Mouse (Mus musculus) 3T3-L1 (cell line): ENCODE data around the gene Sfxn5.

Experiments
- DNase-seq: peaks from one replicate; pipeline ENCODE4 v3.0.0-alpha.2; 2015; ENCODE audit warnings: low read depth, low spot score

Sfxn5 gene

DNA sequence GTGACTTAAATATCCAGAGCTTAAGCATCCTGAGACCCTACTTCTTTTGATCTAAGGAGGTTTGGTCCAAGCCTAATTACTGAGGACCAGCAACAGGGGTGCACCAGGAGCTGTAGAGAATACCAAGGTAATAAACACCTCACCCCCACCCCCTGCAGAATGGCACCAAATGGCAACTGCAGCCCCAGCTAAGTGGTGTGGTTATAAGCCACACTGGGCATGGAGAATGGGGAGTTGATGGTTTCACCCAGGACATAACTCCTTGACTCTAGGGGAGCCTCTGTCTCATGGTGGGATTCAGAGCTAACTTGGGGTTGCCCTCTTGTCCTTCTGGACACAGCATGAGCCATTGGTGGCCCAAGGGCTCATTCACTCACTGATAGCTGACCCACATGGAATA lies 1.0 kb upstream of the Sfxn5 start:
- no peak for DNase-seq

DNA sequence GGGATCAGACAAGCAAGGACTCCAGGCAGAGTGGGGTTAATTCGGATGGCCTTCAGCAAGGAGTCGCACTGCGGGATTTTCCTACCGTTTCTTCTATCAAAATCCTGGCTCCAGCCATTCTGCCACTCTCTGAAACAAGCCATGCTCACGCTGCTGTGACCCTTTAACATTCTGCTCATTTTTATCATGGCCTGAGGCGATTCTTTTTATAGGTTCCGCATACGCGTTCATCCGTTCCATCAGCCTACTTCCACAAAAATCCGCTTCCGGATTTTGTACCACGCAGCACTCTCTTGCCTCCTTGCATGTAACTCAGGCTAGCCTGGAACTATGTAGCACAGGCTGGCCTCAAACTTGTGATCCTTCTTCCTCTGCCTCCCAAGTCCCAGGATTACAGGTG lies 510 bp upstream of the Sfxn5 start:
- peak; percentile 73 for DNase-seq

DNA sequence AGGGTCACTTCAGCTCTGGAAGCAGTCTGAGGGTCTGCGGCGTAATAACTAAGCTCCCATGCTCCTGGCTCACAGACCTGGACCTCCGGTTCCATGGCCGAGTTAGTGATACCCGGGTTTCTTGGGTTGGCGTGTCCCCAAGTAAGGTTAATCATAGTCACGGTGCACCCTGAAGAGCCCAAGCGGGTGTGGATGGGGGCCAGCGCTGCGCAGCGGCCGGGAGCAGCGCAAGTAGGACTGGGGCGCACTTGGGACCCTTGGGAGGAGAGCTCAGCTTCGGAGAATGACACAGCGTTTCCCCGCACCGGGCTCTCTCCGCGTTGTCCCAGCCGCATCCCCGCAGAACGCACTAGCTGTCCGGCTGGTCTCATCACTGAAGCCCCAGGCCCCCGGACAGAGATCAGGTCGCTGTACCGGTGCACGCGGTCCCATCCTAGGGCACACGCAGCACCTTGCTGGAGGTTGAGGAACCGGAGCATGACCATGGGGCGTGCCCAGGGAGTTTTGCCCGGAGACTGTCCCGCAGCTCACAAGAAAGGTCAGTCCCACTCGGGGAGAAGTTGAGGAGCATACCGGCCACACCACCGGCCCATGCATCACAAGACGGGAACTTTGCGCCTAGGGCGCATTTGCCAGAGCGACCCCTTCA lies 747 bp downstream of the Sfxn5 start:
- peak; percentile 51 for DNase-seq

GRCm38 (mm10) chr6:85331736-85332135 lies 1.5 kb downstream of the Sfxn5 start:
- DNase-seq: no peak

DNA sequence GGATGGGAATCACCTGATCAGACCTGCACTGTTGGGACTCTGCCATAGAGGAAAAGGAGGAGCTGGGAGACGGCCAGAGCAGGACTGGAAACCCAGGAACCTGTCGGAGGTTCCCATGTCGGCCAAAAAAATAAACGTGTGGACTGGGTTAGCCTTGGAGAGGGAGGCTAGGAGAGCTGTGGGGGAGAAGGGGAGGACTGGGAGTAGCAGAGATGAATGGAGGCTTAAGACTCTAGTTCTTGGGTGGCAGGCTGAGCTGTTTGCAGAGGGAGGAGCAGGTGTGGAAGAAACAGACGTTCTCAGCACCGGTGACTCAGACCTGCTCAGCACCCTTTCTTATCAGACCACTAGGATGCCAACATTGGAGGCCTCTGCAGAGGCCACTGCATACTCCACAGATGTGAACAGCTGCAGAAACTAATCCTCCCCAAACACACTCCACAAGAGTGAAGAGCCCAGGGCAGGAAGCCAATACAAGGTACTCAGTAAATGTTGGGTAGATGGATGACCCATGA lies 1.9 kb downstream of the Sfxn5 start:
- peak; percentile 88 for DNase-seq

DNA sequence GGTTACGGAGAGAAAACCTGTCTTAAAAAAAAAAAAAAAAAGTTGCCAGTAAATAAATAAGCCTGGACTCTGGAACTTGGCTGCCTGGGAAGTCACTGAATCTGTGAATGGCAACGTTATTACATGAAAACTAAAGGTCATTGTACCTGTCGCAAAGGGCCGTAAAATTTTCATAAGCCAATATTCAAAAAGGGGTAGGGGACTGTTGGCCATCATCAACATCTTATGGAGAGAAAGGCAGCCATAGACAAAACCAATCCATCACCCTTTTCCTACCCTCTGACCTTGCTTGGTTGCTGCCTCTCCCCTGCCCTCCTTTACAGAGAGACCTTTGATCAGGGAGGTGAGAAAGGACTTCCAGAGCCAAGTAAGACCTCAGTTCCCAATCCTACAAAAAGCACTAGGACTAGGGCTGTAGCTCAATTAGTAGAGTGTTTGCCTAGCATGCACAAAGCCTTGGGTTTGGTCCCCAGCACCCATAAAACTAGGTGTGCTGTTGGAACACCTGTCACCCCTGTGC lies 3.5 kb downstream of the Sfxn5 start:
- DNase-seq: no peak

DNA sequence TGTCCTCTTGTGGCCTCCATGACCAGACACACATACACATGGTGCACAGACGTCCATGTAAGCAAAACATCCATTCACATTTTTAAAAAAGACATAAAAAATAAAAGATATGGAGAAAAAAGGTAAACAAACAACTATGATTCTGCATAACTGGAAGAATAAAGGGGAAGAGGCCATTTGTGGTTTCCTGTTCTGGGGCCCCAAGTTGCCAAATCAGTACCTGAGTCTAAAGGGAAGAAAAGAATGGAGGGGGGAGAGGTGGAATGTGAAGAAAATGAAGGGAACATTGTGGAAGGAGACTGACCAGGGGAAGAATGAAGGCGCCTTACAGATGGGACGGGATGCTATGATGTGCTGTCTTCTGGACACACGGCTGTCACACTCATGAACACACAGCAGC lies 6.7 kb downstream of the Sfxn5 start:
- no peak for DNase-seq

- DNase-seq: peak; percentile 91
These were observed 8.1 kb downstream of the Sfxn5 start for GRCm38 (mm10) chr6:85325109-85325508.

- no peak for DNase-seq
These were observed 12.8 kb downstream of the Sfxn5 start for GRCm38 (mm10) chr6:85320445-85320866.

GRCm38 (mm10) chr6:85316211-85316610 lies 17.0 kb downstream of the Sfxn5 start:
- DNase-seq: peak; percentile 81

GRCm38 (mm10) chr6:85314064-85314798 lies 19.0 kb downstream of the Sfxn5 start:
- no peak for DNase-seq

- no peak for DNase-seq
These were observed 25.3 kb downstream of the Sfxn5 start for GRCm38 (mm10) chr6:85307894-85308293.

DNA sequence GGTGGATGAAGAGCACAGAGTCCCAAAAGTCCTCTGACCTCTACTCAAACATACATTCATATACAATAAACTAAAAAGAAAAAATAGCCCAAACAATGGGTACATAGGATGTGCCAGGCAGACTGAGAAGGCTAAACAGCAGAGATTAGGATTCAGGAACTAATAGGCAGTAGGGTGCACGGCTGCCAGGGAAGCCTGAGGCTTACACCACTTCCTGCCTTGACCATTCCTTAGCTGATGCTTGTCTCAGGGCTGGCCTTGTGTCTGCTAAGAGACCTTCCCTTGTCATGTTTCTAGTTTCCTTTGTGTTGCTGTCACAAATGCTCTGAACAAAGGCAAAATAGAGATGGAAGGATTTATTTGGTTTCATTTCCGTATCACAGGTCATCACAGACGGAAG lies 26.8 kb downstream of the Sfxn5 start:
- no peak for DNase-seq

DNA sequence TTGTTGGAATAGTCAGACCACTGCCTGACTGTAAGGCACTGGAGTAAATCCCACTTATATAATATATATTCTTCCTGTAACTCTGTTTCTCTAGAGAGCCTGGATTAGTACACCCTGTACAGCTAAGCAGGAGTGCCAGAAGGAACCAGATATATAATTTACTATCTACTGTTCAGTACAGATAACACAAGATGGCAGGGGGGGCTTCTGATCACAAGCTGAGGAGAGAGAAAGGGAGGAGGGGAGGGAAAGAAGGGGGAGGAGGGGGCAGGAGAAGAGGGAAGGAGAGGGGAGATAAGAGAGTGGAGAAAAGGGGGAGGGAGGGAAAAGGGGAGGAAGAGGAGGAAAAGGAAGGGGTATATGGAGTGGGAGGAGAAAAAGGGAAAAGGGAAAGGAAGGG lies 27.4 kb downstream of the Sfxn5 start:
- DNase-seq: no peak

- DNase-seq: no peak
These were observed 28.3 kb downstream of the Sfxn5 start for GRCm38 (mm10) chr6:85304966-85305365.

DNA sequence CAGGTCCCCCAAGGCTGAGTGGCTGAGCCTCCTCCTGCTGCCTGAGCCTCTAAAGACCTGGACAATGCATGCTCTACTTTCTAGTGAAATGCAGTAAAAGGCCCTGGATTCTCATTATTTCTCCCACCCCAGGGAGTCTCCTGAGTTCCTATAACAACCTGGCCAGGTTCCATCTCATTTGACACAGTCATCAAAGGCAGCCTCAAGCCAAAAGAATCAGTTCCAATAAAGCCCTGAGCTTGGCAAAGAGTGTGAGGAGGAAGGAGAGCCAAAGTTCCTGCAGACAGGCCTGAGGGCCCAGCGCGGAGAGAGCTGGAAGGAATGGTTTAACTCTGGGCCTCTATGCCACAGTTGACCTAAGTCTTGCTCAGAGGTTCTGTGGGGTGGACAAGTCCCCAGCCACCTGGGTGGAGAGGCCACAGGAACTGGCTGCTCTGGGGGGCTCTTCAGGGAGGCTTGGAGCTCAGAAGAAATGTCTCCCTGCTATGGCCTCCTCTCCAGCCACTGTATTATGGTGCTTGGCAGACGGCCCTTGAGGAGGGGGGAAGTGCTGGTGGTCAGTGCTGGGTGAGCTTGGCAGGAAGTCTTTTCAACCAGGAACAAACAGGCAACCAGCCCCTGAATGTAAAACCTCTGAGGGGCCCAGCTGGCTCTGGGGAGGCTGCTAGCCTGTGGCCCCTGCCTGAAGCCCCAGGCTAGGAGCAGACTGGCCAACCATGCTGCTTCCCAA lies 30.7 kb downstream of the Sfxn5 start:
- DNase-seq: peak; percentile 63

DNA sequence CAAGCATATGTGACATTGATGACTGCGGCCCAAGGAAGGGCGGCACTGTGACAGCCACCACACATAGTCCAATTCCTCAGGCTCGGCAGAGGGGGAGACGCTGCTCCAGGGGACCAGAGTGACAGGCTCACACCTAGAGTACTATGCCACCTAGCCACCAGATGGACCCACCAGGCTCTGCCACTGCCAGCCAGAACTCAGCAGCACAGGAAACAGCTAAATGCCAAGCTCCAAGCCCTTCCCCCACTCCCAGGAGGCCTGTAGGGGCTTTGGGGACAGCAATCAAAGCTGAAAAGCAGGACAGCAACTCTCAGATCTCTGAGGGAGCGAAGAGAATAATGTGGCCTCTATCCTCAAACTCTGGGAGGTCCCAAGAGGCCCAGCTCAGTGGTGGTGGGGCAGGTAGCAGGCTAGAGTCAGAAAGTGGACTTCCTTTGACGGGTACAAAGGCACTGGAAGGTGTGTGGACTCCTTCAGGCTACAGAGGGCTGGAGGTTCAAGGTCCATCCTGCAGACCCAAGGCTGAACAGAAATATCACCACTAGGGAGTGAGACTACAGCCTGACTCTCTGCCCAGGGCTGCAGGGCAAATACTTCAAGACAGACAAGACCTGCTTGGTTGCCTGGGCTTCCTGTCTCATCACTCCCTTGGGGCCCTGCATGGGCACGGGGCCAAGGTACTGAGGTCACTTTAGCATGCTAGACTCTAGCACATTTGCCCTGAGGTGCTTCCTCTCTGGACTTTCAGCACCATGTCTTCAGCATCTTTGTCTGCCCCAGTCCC lies 37.6 kb downstream of the Sfxn5 start:
- peak; percentile 100 for DNase-seq

DNA sequence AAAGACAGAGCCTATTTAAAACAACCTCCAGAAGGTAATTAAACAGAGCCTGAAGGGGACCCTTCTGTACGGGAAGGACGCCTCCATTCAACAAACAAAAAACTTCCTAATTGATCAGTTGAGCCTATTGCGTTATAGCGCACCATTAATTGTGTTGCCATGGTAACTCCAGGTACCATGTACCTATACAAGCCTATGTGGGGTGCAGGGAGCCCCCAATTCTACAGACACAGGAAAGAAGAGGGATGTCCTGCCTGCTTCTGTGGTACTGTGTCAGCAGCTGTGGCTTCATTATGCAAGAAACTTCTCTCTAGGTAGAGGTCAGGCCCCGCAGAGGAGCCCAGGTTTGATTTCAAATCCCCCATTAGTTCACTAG lies 39.2 kb downstream of the Sfxn5 start:
- DNase-seq: no peak

GRCm38 (mm10) chr6:85293255-85294003 lies 39.8 kb downstream of the Sfxn5 start:
- peak; percentile 15 for DNase-seq
